Mouse (Mus musculus) retina, adult 2 months (tissue): ENCODE results near the gene Klhl42.
A peak's percentile ranks its signal among the peaks of the same experiment; 100 is the strongest.

Source experiments
- DNase-seq: peaks from one replicate; pipeline ENCODE4 v3.0.0-alpha.2; 2012; ENCODE audit warnings: low read depth, low spot score

The Klhl42 gene

DNA sequence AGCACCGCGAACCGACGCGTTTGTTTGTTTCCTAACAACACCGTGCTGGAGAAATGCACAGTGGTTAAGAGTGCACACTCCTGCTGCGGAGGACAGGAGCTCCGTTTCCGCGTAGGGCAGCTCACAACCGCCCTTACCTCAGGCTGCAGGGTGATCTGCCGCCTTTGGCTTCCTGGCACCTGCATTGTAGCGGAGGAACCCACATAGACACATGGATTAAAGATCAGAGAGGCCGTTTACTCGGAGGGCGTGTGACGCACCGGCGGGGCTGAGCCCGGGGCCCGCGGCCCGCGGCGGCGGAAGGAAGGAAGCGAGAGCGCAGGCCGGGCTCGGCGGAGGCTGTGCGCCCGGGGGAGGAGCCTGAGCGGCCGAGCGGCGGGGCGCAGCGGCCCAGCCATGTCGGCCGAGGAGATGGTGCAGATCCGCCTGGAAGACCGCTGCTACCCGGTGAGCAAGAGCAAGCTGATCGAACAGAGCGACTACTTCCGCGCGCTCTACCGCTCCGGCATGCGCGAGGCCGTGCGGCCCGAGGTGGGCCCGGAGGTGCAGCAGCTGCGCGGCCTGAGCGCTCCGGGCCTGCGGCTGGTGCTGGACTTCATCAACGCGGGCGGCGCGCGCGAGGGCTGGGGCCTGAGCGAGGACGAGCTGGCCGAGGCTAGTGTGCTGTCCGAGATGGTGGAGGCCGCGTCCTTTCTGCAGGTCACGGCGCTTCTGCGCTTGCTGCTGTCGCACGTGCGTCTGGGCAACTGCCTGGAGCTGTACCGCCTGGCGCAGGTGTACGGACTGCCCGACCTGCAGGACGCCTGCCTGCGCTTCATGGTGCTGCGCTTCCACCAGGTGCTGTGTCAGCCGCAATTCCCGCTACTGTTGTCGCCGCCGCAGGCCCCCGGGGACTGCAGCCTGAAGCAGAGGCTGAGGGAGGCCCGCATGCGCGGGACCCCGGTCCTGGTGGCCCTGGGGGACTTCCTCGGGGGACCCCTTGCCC lies at the start of gene Klhl42:
Gene Klhl42, plus strand, starts transcription at position 244 of the 985 bp plus-strand sequence.
- peak; percentile 9 for DNase-seq

DNA sequence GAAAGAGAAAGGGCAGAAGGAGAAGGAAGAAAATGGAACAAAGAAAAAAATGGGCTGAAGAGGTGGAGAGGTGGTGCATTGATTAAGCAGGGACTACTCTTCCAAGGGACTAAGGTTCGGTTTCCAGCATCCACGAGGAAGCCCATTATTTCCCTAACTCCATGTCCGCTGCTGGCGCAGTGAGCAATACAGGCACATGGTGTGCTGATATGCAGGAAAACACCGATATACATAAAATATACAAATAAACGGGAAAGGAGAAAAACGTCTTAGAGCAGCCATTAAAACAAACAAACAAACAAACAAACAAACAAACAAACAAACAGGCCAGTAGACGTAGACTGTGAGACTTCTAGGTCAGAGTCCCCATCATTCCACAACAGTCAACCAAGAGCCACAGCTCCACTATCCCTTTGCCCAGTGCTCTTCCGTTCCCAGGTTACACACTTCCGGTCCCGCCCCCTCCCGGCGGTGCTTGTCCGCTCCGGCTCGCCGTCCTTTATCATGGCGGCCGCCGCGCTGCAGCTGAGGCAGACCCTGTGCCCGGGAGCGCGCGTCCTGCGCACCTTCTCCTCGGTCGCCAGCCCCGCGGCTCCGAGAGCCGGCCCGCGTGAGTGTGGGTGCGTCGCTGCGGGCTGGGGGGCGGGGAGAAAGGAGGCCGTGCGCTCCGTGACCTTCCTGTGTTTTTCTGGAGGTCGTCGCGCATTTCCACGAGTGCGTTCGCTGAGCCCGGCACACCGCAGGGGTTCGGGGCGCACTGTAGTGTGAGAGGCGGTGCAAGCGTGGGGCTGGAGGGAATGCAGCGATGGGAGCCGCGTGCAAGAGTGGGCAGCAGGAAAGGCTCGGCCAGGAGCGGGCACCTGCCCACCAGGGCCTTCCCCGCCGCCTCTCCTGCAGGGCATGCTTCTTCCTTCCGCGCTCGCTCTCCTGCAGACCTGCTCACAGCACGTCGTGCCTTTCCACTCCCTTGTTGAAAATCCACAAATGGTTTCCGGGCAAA lies 48.6 kb upstream of the Klhl42 start, which contains the start of gene Mrps35:
Gene Mrps35, plus strand, starts transcription at position 474 of the 1,000 bp plus-strand sequence.
- DNase-seq = peak; percentile 83

DNA sequence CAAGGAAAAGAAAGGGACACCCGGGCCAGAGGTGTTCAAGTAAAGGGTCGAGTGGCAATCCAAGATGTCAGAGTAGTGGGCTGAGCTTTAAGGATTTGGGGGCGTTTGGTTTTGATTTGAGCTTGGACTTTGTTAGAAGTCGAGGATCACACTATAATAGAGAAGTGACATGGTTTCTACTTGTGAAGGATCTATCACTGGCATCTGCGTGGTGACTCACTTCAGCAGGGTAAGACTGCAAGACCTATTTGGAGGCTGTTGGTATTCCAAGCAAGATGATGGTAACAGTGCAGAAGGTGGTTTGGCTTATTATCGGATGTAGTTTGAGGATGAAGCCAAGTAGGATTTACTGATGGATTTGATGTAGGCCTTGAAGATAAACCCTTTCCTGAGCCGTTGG lies 47.5 kb upstream of the Klhl42 start:
- DNase-seq = peak; percentile 29

DNA sequence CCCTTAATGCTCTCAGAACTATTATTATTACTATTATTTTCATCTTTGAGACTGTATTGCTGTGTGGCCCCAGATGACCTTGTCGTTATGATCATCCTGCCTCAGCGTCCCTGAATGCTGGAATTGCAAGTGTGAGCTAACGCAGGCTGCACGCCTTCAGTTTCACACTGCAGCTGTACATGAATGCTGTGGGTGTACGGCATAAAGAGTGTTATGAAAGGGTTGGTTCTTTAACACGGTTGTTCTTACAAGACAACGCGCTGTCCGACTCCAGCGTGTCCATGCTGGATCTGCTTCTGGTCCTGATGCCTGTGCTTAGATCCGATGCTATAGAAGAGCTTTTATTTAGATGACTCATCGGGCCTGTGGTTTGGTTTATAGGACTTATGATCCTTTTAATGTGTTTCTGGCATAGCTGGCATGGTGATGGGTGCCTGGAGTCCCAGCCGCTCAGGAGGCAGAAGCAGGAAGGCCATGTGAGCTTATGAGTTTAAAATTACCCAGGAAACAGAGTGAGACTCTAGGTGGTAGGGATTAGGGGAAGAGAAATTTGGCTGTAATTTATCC lies 41.9 kb upstream of the Klhl42 start:
- DNase-seq = no peak

DNA sequence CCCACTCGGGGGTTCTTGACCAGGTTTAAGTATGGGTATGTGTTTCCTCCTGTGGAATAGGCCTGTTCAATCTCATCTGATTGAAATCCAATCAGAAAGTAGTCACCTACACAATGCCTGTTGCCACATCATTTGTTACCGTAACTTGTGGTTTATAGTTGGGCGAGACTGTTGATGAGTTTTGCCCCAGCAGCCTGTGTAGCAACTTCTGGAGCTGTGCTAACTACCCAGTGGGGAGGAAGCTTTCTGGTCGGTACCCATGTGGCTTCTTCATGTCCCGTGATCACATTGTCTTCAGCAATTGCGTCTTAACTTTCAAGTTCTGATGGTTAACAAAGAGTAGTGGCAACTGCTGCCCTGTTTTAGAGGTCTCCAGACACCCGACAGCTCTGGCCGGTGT lies 39.5 kb upstream of the Klhl42 start:
- no peak for DNase-seq

DNA sequence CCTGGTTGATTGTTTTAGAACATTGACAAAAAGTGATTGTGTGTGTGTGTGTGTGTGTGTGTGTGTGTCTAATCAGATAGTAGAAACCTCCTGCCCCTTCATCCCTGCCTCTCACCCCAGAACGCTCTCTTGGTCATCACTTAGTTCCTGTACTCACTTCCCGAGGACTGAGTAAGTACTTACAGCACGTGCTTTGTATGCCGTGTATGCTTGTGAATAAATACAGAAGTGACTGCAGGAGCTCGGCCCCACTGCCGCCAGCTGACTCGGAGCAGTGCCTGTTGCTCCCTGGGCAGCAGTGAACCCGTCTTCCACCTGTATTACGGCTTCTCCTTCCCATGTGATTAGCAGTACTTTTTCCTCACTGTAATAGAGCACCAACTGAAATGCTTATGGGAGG lies 38.7 kb upstream of the Klhl42 start:
- no peak for DNase-seq

DNA sequence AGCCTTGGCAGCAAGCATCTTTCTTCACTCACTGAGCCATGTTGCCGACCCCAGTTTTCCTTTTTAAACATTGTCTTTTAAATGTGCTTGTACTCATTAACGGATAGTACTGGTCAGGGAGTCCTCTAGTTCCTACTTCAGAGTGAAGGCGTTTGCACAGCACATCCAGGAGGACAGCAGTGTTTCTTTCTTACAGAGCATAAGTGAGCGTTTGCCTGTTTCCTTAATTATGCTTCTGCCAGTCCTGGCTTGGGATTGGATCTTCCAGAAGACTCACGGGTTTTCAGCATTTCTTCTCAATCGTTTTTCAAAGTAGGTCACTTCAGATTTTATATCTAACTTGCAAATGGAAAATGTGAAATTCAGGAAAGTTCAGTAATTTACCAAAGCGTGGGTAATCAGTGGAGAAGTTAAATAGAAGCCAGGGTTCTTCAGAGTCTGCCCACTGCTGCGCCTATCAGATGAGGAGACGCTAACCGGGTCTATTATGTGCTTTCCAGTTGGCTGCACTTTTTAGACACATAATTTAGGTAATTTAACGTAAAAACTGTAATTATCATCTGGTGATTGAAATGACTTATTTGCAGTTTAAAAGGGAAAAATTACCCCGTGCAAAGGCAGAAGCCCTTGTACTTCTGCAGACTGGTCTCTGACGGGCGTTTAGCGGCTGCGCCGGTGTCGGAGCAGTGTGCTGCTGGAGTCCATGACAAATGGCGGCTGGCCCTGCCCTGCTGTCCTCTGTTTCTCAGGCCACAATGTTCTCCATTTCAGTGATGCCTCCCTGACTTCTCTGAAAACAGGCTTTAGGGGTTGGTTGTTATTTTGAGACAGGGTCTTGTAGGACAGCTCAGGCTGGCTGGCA lies 37.2 kb upstream of the Klhl42 start:
- DNase-seq = no peak

DNA sequence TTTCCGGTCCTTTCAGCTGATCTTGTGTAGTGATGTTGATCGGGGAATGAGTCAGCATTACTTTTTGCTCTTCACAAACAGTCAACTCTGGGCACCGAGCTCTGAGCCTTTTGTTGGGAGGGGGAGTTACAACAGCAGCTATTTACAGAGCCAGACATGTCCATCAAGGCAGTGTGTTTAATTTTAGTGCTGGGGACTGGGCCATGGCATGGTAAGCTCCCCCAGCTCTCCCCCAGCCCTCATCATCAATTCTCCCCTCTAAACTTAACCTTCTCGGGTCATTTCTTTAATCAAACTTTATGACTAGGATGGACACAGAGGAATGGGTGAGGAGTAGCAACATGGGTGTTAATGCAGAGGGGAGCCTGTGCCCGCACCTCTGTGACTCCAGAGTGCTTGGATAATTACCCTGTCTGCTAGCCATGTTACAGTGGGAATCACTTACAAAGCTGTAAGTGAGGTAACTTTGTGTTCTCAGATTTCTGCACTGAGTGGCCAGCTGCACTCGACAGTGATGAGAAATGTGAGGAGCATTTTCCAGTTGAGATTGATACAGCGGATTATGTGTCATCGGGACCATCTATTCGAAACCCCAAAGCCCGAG lies 35.7 kb upstream of the Klhl42 start:
- no peak for DNase-seq

DNA sequence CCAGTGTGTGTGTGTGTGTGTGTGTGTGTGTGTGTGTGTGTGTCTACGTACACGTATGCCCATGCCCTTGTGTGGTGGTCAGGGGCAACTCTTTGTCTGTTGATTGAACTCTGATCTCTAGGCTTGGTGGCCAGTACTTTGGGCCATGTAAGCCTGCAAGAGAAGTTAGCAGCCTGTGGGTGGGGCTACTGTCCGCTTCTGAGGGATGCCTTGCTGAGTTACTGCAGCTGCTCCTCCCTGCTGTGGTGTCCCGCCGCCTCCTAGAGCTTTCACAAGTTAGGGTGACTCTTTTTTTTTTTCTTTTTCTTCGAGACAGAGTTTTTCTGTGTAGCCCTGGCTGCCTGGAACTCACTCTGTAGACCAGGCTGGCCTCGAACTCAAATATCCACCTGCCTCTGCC lies 31.9 kb upstream of the Klhl42 start:
- no peak for DNase-seq

DNA sequence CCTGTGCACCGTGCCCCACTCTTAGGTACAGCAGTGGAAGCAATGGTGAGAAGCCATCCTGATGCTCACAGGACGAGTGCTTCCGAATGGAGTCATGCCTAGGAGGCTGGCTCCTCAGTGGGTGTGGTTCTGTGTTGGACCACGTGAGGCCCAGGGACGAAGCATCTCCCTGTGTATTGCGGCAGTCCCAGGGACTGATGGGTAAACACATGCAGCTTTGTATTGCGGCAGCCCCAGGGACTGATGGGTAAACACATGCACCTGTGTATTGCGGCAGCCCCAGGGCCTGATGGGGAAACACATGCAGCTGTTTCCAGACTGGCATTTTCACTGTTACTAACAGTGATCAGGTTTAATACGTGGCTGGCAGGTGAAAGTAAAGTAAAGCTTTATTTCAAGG lies 29.5 kb upstream of the Klhl42 start:
- DNase-seq = no peak

DNA sequence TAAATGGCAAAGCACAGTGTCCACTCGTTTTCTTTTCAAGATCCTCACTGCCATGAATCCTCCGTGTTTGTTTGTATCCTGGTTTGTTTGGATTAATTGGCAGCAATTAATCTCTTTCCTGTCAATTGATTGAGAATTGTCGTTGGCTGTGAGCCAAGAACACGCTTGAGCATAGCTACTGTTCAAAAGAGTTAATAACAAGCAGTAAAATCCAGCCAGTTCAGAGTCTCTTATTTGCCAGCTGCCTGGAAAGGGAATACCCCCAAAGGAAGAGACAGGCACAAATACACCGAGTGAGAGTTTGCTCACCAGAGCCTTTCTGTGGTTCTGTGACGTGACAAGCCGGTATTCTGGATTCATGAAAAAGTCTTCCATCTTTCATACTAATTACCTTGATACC lies 29.1 kb upstream of the Klhl42 start:
- no peak for DNase-seq

DNA sequence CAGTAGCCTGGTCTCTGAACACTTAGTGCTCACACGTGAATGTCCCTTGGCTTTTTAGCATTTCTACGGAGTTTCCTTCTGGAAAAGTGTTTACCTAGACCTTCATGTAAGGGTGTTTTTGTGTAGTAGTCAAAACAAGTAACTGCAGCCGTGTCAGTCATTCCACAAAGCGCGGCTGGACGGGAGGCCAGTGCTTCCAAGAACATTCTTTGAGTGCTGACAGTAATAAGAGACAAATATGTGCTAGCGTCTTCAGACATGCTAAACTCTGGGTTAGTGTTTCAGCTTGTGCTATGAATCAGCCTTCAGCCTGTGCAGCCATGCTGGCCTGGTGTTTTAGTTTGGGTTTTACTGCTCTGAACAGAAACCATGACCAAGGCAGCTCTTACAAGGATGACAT lies 28.5 kb upstream of the Klhl42 start:
- DNase-seq = no peak

DNA sequence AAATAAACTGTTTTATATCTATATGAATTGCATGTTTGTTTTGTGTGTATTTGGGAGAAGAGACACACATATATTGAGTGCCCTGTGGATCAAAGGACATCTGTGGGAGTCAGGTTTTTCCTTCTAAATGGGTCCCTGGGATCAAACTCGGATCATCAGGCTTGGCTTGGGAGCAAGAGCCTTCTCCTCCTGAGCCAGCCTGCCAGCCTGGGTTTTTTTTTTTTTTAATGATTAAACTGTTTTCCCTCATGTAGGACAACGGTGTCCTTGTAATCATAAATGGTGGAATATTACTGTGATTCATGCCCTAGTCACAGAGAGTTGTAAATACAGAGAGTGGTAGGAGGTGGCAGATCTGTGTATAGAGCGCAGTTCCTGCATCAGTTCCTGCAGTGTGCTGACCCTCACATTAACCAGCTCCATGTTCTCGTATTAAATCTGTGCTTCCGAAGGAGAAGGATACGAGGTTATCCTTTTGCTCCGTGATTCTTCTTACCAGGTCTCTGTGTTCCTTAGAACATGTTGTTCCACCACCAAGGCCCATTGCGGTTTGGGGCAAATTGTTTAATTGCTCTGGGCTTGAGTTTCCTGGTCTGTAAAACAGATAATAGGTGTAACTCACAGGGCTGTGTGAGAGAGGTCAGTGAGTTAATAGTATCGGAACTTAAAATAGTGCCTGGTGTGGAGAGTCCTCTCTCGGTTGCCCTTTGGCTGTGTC lies 26.8 kb upstream of the Klhl42 start:
- no peak for DNase-seq

DNA sequence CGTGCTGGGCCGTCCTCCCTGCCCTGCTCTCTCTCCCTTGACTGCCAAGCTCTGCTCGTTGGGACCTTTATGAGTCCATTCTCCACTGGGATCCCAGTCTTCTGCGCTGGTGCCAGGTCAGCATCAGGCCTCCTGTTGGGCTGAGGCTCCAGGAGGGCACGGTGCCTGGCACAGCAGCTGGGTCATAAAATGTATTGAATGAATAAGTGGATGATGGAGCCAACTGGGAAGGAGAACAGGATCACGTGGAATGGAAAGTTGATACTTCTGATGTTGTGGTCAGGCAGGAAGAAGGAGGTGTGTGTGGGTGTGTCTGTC lies 26.3 kb upstream of the Klhl42 start:
- no peak for DNase-seq

DNA sequence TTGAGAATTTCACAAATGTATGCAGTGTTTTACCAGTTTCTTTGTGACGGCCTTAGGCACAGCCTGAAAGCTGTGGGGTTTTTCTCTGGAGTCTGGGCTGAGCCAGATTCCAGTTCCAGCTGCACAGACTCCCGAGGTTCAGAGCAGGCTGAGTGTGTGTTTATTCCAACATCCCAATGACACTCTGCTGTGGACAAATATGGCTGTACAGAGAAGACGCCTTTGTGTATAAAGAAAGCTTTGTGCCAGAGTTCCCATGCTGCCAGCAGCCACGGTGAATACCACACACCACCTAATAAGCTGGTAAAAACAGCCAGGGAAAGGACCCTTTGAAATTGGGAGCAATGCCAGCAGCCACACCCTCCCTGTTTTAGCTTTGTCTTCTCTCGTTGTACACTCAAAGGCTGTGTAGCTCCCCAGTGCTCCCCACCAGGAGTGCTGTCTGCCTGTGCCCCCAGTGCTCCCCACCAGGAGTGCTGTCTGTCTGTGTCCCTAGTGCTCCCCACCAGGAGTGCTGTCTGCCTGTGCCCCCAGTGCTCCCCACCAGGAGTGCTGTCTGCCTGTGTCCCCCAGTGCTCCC lies 15.3 kb upstream of the Klhl42 start:
- no peak for DNase-seq

DNA sequence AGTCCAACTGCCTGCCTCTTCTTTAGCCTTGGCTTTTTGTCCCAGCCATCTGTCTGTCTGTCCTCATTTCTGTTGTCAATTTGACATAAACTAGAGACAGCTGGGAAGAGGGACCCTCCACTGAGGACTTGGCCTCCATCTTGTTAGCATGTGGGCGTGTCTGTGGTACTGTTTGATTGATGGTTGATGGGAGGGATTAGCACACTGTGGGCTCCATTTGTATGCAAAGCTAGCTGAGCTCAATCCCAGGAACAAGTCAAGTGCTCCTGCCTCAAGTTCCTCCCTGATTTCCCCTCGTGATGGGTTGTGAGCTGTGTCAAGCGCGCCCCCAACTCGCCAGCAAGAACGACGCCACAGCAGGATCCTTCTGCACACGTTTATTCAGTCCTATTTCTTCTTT lies 14.3 kb upstream of the Klhl42 start:
- DNase-seq = no peak

DNA sequence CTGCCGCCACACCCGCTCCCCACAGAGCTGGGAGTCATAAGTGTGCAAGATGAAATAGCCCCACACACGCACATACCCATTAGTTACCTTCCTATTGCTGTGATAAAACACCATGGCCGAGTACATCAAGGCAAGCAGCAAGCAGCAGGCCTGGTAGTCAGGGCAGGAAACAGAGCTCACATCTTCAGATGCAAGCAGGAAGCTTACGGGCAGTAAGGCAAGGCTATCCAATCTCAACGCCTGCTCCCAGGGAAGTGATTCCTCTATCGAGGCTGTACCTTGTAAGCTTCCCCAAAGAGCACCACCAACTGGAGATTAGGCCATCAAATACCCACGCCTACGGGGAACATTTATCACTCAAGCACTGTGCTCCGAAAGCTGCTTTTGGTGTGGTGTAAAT lies 11.3 kb upstream of the Klhl42 start:
- no peak for DNase-seq

DNA sequence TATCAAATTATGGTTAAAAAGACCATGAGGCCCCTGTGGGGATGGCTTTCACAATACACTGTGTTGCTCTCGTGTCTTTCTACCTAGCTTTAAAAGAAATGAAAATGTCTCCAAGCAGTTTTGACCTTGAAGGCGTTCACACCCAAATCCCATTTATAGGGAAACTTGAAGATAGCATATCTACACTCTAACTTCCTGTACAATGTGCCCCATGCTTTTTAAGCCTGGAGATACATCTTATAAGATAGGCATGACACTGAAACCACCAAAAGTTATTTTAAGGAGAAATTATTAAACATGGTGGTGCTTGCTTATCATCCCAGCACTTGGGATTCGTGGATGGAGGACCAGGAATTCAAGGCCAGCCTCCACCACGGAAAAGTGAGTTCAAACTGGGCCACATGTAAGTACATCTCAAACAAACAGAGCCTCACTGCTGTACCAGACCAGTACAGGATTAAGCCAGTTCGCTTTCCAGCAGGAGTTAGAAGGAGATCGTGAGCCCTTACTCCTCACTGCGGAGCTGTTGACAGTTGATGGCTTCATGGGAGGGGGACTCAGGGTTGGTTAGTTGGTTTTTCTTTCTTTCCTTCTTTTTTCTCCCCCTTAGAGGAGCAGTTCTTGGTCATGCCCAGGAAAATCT lies 5.7 kb upstream of the Klhl42 start:
- no peak for DNase-seq

DNA sequence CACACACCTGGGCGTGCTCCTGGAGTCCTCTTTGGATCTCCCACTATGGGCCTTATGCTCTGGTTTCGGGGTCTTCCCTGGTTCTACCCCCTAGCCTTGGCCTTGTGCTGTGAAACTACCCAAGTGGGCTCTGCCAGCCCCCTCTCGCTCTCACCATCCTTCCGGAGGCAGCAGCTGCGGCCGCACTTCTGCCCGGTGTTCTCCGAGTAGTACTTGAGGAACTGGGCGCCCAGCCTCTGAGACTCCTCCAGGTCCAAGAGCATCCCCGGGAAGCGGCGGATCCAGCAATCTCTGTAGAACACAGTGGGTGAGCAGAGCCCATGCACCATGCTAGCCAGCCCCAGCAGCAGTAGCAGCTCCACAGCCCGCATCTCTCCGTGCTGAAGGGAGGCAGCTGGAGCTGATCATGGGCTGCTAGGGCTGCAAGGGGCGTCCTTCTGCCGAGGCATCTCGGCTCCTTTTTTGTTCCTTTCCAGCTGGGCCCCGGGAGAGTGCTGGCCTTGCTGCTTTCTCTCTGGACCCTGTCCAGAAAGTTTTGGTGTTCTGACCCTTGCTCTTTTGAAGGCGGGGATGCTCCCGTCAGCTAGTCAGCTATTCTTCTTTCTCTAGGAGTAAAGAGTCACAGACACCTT lies 4.5 kb upstream of the Klhl42 start, which contains the start of gene Mansc4:
Gene Mansc4, minus strand, starts transcription at position 439 of the 632 bp plus-strand sequence.
- DNase-seq = no peak
